Comparison of ENCODE assay signal across 8 mouse cellular contexts in genomic region chr17:94864531-94865318, GRCm38 (mm10).
A peak's percentile ranks its signal among the peaks of the same experiment; 100 is the strongest.
DNase-seq lines count a peak whose midpoint lies in the region; ATAC-seq lines count a peak whose summit lies in the region.

No protein-coding gene starts in this region.

- DNase-seq in adipocyte (ENCODE audit: low spot score), result peak; percentile 87
- peak; percentile 83 for DNase-seq in embryo, embryonic 10 days (ENCODE audit: low spot score)
- peak; percentile 27 for DNase-seq in gastrocnemius, postnatal 10 days
- peak; percentile 90 for DNase-seq in induced T-regulatory cell, adult 2 months (ENCODE audit: low read depth)
- peak; percentile 60 to 72 for DNase-seq in left cerebral cortex, adult 9 months (ENCODE audit: low spot score in 2 of 2)
- DNase-seq in right cerebral cortex, postnatal 25 days, result peak; percentile 72
- peak; percentile 62 to 63 for DNase-seq in urinary bladder, postnatal 4 days (ENCODE audit: low spot score in 2 of 2)

- peak; percentile 98 for ATAC-seq in megakaryocyte progenitor cell, adult 5-6 weeks (replicated peaks; ENCODE audit: poor library complexity)

Comparison
In these comparisons a context has a peak if more than half of its experiments do, and no peak if none do; other contexts are left out.
1. Peak in every context shown above with its lines: DNase-seq and ATAC-seq.
2. DNase-seq: peak in every context shown above with its lines; median percentile 90 in induced T-regulatory cell, adult 2 months; 87 in adipocyte; 83 in embryo, embryonic 10 days; 72 in right cerebral cortex, postnatal 25 days; 66 in left cerebral cortex, adult 9 months; 62 in urinary bladder, postnatal 4 days; 27 in gastrocnemius, postnatal 10 days.